Mouse (Mus musculus): Measurements from ENCODE around the gene Plod3. TPM values are rescaled to one million over a fixed set of nuclear protein-coding genes. Genes with fewer than 3 reads are reported as not detected.

Gene Plod3
- polyA plus RNA-seq, 2 experiments: 7.2 to 13.9 TPM

DNA sequence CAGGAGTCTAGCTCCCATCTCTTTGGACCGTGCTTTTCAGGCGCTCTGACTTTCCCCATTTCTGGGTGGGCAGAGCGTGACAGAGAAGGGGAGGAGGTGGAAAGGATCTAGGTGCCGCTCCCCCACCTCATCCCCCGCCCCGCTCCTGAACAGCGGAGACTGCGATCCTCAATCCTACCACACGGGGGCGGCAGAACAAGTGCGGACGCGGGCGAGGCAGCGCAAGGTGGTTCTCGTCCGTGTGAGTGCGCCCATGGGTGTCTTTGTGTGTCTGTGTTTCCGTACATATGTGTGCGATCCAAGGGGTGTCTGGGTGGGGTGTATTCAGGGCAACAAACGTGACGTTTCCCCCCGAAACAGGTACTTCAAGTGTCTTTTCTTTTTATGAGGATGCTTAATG is 38.3 kb downstream of the Plod3 start:
- peak in 1 of 3 experiments; percentile 42 for DNase-seq (ENCODE audit: low read depth in 3 of 3, low spot score in 3 of 3)
- TF ChIP-seq EP300 (IDR thresholded peaks at IDR 0.05; ENCODE audit: low read depth): no peak
- TF ChIP-seq CTCF (IDR thresholded peaks at IDR 0.05; ENCODE audit: low read depth): peak; percentile 99
- H3K9me3 ChIP-seq (ENCODE audit: control insufficient read depth, low read length): no peaks in the 10 kb centered on the region
- WGBS (ENCODE audit: insufficient replicate concordance): under 1% methylated on average over 23 of the region's 23 CpGs
- H3K4me3 ChIP-seq (ENCODE audit: insufficient read depth in 1 of 2, low read depth in 2 of 2, low read length in 2 of 2): no peak overlapping the region
- H3K4me2 ChIP-seq (ENCODE audit: low read depth): no peak overlapping the region
- H3K4me1 ChIP-seq (replicated peaks; ENCODE audit: control insufficient read depth in 2 of 2, insufficient read depth in 2 of 2, low read length in 1 of 2): no peaks in the 10 kb centered on the region; a peak in 1 of 4 replicates
- no peak overlapping the region for H3K27ac ChIP-seq
- H3K9ac ChIP-seq (replicated peaks): no peak overlapping the region
- no peaks in the 10 kb centered on the region for H3K36me3 ChIP-seq (replicated peaks; ENCODE audit: control insufficient read depth, insufficient read depth, low read depth)
- peaks cover 62% of the 10 kb centered on the region for H3K27me3 ChIP-seq (ENCODE audit: control insufficient read depth, insufficient read depth, low read length)
- peak; percentile 36; the same call in 1 of the 2 replicates for ATAC-seq (ENCODE audit: insufficient read depth)

DNA sequence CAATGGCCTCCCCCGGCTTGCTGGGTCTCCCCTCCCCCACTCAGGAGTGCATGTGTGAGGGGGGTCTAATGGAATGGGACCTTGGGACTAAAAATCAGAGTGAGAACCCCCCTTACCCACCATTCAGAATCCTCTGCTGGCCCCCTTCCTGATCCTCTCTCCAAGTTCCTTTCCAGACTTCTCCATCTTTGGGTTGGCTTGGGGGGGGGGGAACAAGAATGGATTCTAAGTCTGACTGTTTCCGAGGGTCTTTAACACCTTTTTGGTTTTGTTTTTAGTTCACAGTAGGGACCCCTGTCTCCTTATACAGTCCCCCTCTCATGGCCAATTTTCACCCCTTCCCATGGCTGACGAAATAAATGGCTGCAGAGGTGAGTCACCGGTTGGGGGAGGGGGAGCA is 39.3 kb downstream of the Plod3 start, which contains the start of gene Vgf:
Vgf (plus strand) TSS at position 301 of the 400 bp plus-strand sequence.
- H3K9me3 ChIP-seq (ENCODE audit: control insufficient read depth, low read length): no peaks in the 10 kb centered on the region
- H3K4me2 ChIP-seq (ENCODE audit: low read depth): no peak within 1 kb of the TSS
- H3K4me3 ChIP-seq (ENCODE audit: insufficient read depth in 1 of 2, low read depth in 2 of 2, low read length in 2 of 2): no peak within 1 kb of the TSS
- DNase-seq (ENCODE audit: low read depth in 3 of 3, low spot score in 3 of 3): no peak
- no peak within 1 kb of the TSS for H3K9ac ChIP-seq (replicated peaks)
- no peak for ATAC-seq (ENCODE audit: insufficient read depth)
- WGBS (ENCODE audit: insufficient replicate concordance): 8% methylated on average over 4 of the region's 4 CpGs
- no peaks in the 10 kb centered on the region; a peak in 1 of 4 replicates for H3K4me1 ChIP-seq (replicated peaks; ENCODE audit: control insufficient read depth in 2 of 2, insufficient read depth in 2 of 2, low read length in 1 of 2)
- no peaks in the 10 kb centered on the region for H3K36me3 ChIP-seq (replicated peaks; ENCODE audit: control insufficient read depth, insufficient read depth, low read depth)
- no peak within 1 kb of the TSS for H3K27ac ChIP-seq
- H3K27me3 ChIP-seq (ENCODE audit: control insufficient read depth, insufficient read depth, low read length): peaks cover 71% of the 10 kb centered on the region
- TF ChIP-seq CTCF (IDR thresholded peaks at IDR 0.05; ENCODE audit: low read depth) (no peak), EP300 (IDR thresholded peaks at IDR 0.05; ENCODE audit: low read depth) (no peak)

DNA sequence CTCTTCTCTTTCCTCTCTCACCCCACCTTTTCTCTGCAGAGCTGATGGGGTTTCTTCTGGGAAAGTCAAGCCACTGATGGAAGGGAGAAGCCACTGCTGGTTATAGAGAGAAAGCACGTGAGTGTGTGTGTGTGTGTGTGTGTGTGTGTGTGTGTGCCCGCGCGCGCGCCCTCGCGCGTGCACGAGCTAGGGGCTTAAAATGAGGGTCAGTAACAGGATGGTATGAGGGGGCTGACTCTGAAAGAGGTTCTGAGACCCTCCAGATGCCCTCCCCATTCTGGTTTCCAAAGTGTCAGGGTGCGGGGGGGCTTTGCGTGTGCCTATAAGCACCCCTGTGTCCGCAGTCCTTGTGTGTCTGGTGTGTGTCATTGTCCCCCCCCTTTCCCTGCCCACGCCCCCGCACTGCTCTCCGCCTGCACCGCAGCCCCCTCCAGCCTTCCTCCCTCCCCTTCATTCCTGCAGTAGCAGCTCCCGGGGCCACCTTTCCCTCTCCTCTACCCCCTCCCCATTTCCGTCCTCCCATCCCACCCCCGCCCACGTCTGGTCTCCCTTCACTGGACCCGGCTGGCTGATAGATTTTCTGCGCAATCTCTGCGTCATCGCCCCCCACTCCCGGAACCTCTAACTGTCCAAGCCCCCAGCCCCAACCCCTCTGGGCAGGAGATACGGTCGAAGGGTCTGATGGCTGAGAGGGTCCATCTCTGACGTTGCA is 41.9 kb downstream of the Plod3 start:
- DNase-seq (ENCODE audit: low read depth in 3 of 3, low spot score in 3 of 3): no peak
- H3K4me3 ChIP-seq (ENCODE audit: insufficient read depth in 1 of 2, low read depth in 2 of 2, low read length in 2 of 2): no peak overlapping the region
- peaks cover 87% of the 10 kb centered on the region for H3K27me3 ChIP-seq (ENCODE audit: control insufficient read depth, insufficient read depth, low read length)
- H3K9me3 ChIP-seq (ENCODE audit: control insufficient read depth, low read length): no peaks in the 10 kb centered on the region
- peaks cover 7 to 12% of the 10 kb centered on the region in 2 experiments for H3K4me1 ChIP-seq (replicated peaks; ENCODE audit: control insufficient read depth in 2 of 2, insufficient read depth in 2 of 2, low read length in 1 of 2)
- no peak for ATAC-seq (ENCODE audit: insufficient read depth)
- H3K4me2 ChIP-seq (ENCODE audit: low read depth): no peak overlapping the region
- H3K36me3 ChIP-seq (replicated peaks; ENCODE audit: control insufficient read depth, insufficient read depth, low read depth): no peaks in the 10 kb centered on the region
- TF ChIP-seq CTCF (IDR thresholded peaks at IDR 0.05; ENCODE audit: low read depth) (no peak), EP300 (IDR thresholded peaks at IDR 0.05; ENCODE audit: low read depth) (no peak)
- no peak overlapping the region for H3K9ac ChIP-seq (replicated peaks)
- no peak overlapping the region for H3K27ac ChIP-seq
- WGBS (ENCODE audit: insufficient replicate concordance): 8% methylated on average over 29 of the region's 29 CpGs

DNA sequence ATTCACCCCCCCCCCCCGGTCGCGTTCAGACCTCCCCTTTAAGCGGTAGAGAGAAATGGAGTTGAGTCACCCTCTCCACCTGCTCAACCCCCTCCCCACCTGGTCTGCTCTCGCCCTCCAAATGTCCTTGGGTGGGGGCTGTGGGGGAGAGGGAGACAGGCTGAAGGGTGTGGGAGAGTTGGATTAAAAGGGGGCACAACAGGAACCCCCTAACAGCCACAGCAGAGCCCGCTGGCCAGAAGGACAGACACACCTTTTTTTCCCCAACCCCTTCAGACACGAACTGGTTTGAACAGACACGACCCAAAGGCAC is 42.4 kb downstream of the Plod3 start:
- TF ChIP-seq EP300 (IDR thresholded peaks at IDR 0.05; ENCODE audit: low read depth) (no peak), CTCF (IDR thresholded peaks at IDR 0.05; ENCODE audit: low read depth) (no peak)
- Histone ChIP-seq H3K27me3 (ENCODE audit: control insufficient read depth, insufficient read depth, low read length) (peaks cover 83% of the 10 kb centered on the region), H3K4me1 (replicated peaks; ENCODE audit: control insufficient read depth in 2 of 2, insufficient read depth in 2 of 2, low read length in 1 of 2) (peaks cover 7 to 12% of the 10 kb centered on the region in 2 experiments), H3K4me2 (ENCODE audit: low read depth) (peak overlapping the region; percentile 66; the same call in 1 of the 2 replicates), H3K9ac (replicated peaks) (no peak overlapping the region), H3K9me3 (ENCODE audit: control insufficient read depth, low read length) (no peaks in the 10 kb centered on the region), H3K27ac (no peak overlapping the region), H3K36me3 (replicated peaks; ENCODE audit: control insufficient read depth, insufficient read depth, low read depth) (no peaks in the 10 kb centered on the region), H3K4me3 (ENCODE audit: insufficient read depth in 1 of 2, low read depth in 2 of 2, low read length in 2 of 2) (no peak overlapping the region)
- ATAC-seq (ENCODE audit: insufficient read depth) (no peak), DNase-seq (ENCODE audit: low read depth in 3 of 3, low spot score in 3 of 3) (no peak)
- WGBS (ENCODE audit: insufficient replicate concordance): 3% methylated on average over 8 of the region's 8 CpGs

DNA sequence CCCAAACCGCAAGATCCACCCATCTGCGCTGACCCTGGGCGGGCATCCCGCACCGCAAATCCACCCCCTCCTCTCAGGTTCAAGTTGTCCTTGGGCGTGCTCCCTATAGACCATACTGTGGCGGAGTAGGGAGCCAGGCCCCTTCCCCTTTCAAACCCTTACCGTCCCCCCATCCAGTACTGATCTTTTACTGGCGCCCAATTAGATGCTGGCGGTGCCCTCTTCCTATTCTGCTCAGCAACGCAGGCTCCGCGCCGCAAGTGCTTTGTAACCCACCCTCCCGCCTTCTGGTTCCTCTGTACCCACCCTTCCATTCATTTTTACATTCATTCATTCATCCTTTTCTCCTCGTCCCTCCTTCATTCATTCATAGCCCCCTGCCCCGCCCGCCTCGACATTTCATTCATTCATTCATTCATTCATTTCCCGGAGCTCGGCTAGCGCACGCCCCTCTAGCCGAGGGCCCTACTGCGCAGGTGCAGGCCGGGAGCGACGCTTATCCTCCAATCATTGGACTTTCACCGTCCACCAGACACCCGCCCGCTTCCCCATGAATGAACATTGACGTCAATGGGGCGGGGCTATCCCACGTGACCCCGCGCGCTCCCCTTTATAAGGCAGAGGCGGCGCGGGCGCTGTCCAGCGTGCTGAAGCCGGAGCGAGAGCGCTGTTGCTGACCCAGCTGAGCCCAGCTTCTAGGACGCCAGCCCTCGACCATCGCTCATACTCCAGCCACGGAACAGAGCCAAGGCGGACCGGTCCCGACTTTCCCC is 43.0 kb downstream of the Plod3 start:
- TF ChIP-seq EP300 (IDR thresholded peaks at IDR 0.05; ENCODE audit: low read depth): no peak
- no peak for TF ChIP-seq CTCF (IDR thresholded peaks at IDR 0.05; ENCODE audit: low read depth)
- H3K9me3 ChIP-seq (ENCODE audit: control insufficient read depth, low read length): no peaks in the 10 kb centered on the region
- H3K4me3 ChIP-seq (ENCODE audit: insufficient read depth in 1 of 2, low read depth in 2 of 2, low read length in 2 of 2): peak overlapping the region in 1 of 2 experiments; percentile 36; a peak in 2 of 4 replicates
- H3K4me1 ChIP-seq (replicated peaks; ENCODE audit: control insufficient read depth in 2 of 2, insufficient read depth in 2 of 2, low read length in 1 of 2): peaks cover 7 to 12% of the 10 kb centered on the region in 2 experiments
- H3K4me2 ChIP-seq (ENCODE audit: low read depth): peak overlapping the region; percentile 66
- WGBS (ENCODE audit: insufficient replicate concordance): under 1% methylated on average over 52 of the region's 52 CpGs
- ATAC-seq (ENCODE audit: insufficient read depth) (peak; percentile 53), DNase-seq (ENCODE audit: low read depth in 3 of 3, low spot score in 3 of 3) (peak; percentile 85 to 86 (median 86))
- no peak overlapping the region for H3K27ac ChIP-seq
- H3K36me3 ChIP-seq (replicated peaks; ENCODE audit: control insufficient read depth, insufficient read depth, low read depth): no peaks in the 10 kb centered on the region
- H3K9ac ChIP-seq (replicated peaks): no peak overlapping the region
- H3K27me3 ChIP-seq (ENCODE audit: control insufficient read depth, insufficient read depth, low read length): peaks cover 77% of the 10 kb centered on the region
